Mouse (Mus musculus) embryonic fibroblast, embryonic 13.5 days (primary cell): ENCODE data around the gene Ubqln2. TPM values are rescaled to one million over a fixed set of nuclear protein-coding genes. Genes with fewer than 3 reads are reported as not detected.
A peak's percentile ranks its signal among the peaks of the same experiment; 100 is the strongest.

Experiments
- H3K27ac ChIP-seq: 2 replicates; pipeline ENCODE4 v1.5.1; 2012; ENCODE audit warnings: low read length, control low read depth, inconsistent platforms; ENCODE audit not compliant: insufficient read depth
- H3K4me1 ChIP-seq: 2 replicates; pipeline ENCODE4 v1.6.1; 2011; ENCODE audit warnings: low read length; ENCODE audit not compliant: control insufficient read depth, insufficient read depth
- H3K4me3 ChIP-seq: 2 replicates; pipeline ENCODE4 v1.5.1; 2011; ENCODE audit warnings: mild to moderate bottlenecking, control low read depth, low read length; ENCODE audit not compliant: insufficient read depth
- CTCF ChIP-seq: IDR thresholded peaks from 2 replicates; pipeline ENCODE4 v1.5.1; 2011; ENCODE audit warnings: mild to moderate bottlenecking, control low read depth, low read length, moderate library complexity, borderline replicate concordance; ENCODE audit not compliant: insufficient read depth
- POLR2A ChIP-seq: IDR thresholded peaks from 2 replicates; pipeline ENCODE4 v1.6.1; 2011; ENCODE audit warnings: low read depth, mild to moderate bottlenecking, control low read depth, low read length, moderate library complexity
- polyA plus RNA-seq: library from polyadenylated mRNA; stranded (reverse); fragments of >200 nt; gene quantifications from 2 replicates; pipeline ENCODE4 v1.2.4, GENCODE M21; 2011; ENCODE audit warnings: low read depth; ENCODE audit not compliant: missing spikeins, insufficient read length

Ubqln2 gene
- 40.6 and 42.9 TPM in 2 replicates for polyA plus RNA-seq

- H3K4me3 ChIP-seq = peak within 1 kb of the TSS; percentile 87
- peak within 1 kb of the TSS; percentile 97 for H3K27ac ChIP-seq
- no peaks in the 10 kb centered on the region for H3K4me1 ChIP-seq
- no peak for TF ChIP-seq CTCF
- TF ChIP-seq POLR2A = peak; percentile 89
Measured at GRCm38 (mm10) chrX:153497688-153498516, at the start of gene Ubqln2. Gene Ubqln2 (plus strand): TSS chrX:153498227.

- Histone ChIP-seq H3K4me1 (no peaks in the 10 kb centered on the region), H3K27ac (no peak overlapping the region), H3K4me3 (no peak overlapping the region)
- TF ChIP-seq CTCF = no peak
- TF ChIP-seq POLR2A = no peak
Measured at GRCm38 (mm10) chrX:153451946-153452345, 46.1 kb upstream of the Ubqln2 start.

GRCm38 (mm10) chrX:153476760-153477248 is 21.2 kb upstream of the Ubqln2 start:
- no peak for TF ChIP-seq POLR2A
- TF ChIP-seq CTCF = no peak
- H3K27ac ChIP-seq = no peak overlapping the region
- no peaks in the 10 kb centered on the region for H3K4me1 ChIP-seq
- H3K4me3 ChIP-seq = no peak overlapping the region

GRCm38 (mm10) chrX:153492326-153492725 is 5.7 kb upstream of the Ubqln2 start:
- Histone ChIP-seq H3K27ac (no peak overlapping the region), H3K4me3 (no peak overlapping the region), H3K4me1 (no peaks in the 10 kb centered on the region)
- TF ChIP-seq POLR2A (no peak), CTCF (no peak)

GRCm38 (mm10) chrX:153498665-153499293 is 752 bp downstream of the Ubqln2 start:
- TF ChIP-seq CTCF = no peak
- TF ChIP-seq POLR2A = no peak

GRCm38 (mm10) chrX:153499294-153500046 is 1.4 kb downstream of the Ubqln2 start:
- H3K4me1 ChIP-seq = no peaks in the 10 kb centered on the region
- no peak overlapping the region for H3K27ac ChIP-seq
- TF ChIP-seq CTCF (no peak), POLR2A (no peak)
- H3K4me3 ChIP-seq = peak overlapping the region; percentile 87

More at GRCm38 (mm10) chrX:153498665-153499293, 752 bp downstream of the Ubqln2 start:
- Histone ChIP-seq H3K4me1 (no peaks in the 10 kb centered on the region), H3K4me3 (peak overlapping the region; percentile 87), H3K27ac (peak overlapping the region; percentile 86)

GRCm38 (mm10) chrX:153500047-153500345 is 2.0 kb downstream of the Ubqln2 start:
- Histone ChIP-seq H3K4me1 (no peaks in the 10 kb centered on the region), H3K4me3 (peak overlapping the region; percentile 87), H3K27ac (no peak overlapping the region)
- no peak for TF ChIP-seq POLR2A
- no peak for TF ChIP-seq CTCF

- no peaks in the 10 kb centered on the region for H3K4me1 ChIP-seq
- no peak overlapping the region for H3K27ac ChIP-seq
- no peak for TF ChIP-seq POLR2A
- TF ChIP-seq CTCF = 0 out of 2 replicates have a peak, but pooled peaks have one; percentile 4
- H3K4me3 ChIP-seq = no peak overlapping the region
Measured at GRCm38 (mm10) chrX:153505954-153506353, 7.9 kb downstream of the Ubqln2 start.

- Histone ChIP-seq H3K27ac (no peak overlapping the region), H3K4me1 (no peaks in the 10 kb centered on the region), H3K4me3 (no peak overlapping the region)
- TF ChIP-seq CTCF (no peak), POLR2A (no peak)
Measured at GRCm38 (mm10) chrX:153515491-153515890, 17.5 kb downstream of the Ubqln2 start.
